Mouse (Mus musculus) heart, adult 9 months (tissue): ENCODE measurements at regions not wholly inside any gene's neighbourhood (a gene's known extent, or its start where the extent isn't known, plus 50 kb on each side); places are given as distances from the start of the nearest gene placed in this dataset.
A peak's percentile ranks its signal among the peaks of the same experiment; 100 is the strongest.

Source experiments
- DNase-seq, 2 experiments: peaks; one replicate each; pipeline ENCODE4 v3.0.0; 2022; ENCODE audit warnings: low spot score in 2 of 2

GRCm38 (mm10) chr5:74943737-74944403, 100.7 kb downstream of the Chic2 start:
- peak; percentile 89 to 92 for DNase-seq

- DNase-seq = no peak
Observed at GRCm38 (mm10) chr5:74941426-74941825, 103.1 kb downstream of the Chic2 start.

- DNase-seq = no peak
Observed at GRCm38 (mm10) chr5:74937416-74937940, 107.1 kb downstream of the Chic2 start.

GRCm38 (mm10) chr5:74936087-74936486, 108.5 kb downstream of the Chic2 start:
- no peak for DNase-seq

GRCm38 (mm10) chr5:74935676-74936075, 108.9 kb downstream of the Chic2 start:
- peak; percentile 54 to 68 for DNase-seq

- DNase-seq = no peak
Observed at GRCm38 (mm10) chr5:74933276-74933675, 111.3 kb downstream of the Chic2 start.

- DNase-seq = no peak
Observed at GRCm38 (mm10) chr5:74932206-74932605, 112.4 kb downstream of the Chic2 start.

- DNase-seq = no peak
Observed at GRCm38 (mm10) chr5:74931765-74932164, 112.8 kb downstream of the Chic2 start.

GRCm38 (mm10) chr5:74927543-74927942, 117.0 kb downstream of the Chic2 start:
- no peak for DNase-seq

- DNase-seq = no peak
Observed at GRCm38 (mm10) chr5:74925769-74926168, 118.8 kb downstream of the Chic2 start.

- peak; percentile 36 to 41 for DNase-seq
Observed at GRCm38 (mm10) chr5:74924031-74924533, 120.5 kb downstream of the Chic2 start.

- DNase-seq = peak; percentile 49
Observed at GRCm38 (mm10) chr5:74923337-74923736, 121.2 kb downstream of the Chic2 start.

- DNase-seq = peak; percentile 31 to 34
Observed at GRCm38 (mm10) chr5:74922881-74923280, 121.7 kb downstream of the Chic2 start.

GRCm38 (mm10) chr5:74920939-74921338, 123.6 kb downstream of the Chic2 start:
- DNase-seq = no peak

GRCm38 (mm10) chr5:74920490-74920889, 124.1 kb downstream of the Chic2 start:
- no peak for DNase-seq

- DNase-seq = peak in 1 of 2 experiments; percentile 18
Observed at GRCm38 (mm10) chr5:74905504-74906061, 139.0 kb downstream of the Chic2 start.

GRCm38 (mm10) chr5:74904927-74905503, 139.6 kb downstream of the Chic2 start:
- DNase-seq = peak; percentile 38 to 47

GRCm38 (mm10) chr5:74904327-74904726, 140.2 kb downstream of the Chic2 start:
- no peak for DNase-seq

GRCm38 (mm10) chr5:74903711-74904110, 140.9 kb downstream of the Chic2 start:
- no peak for DNase-seq

GRCm38 (mm10) chr5:74897133-74897532, 147.4 kb downstream of the Chic2 start:
- peak; percentile 61 to 67 for DNase-seq

- DNase-seq = no peak
Observed at GRCm38 (mm10) chr5:74893276-74893675, 151.3 kb downstream of the Chic2 start.

GRCm38 (mm10) chr5:74891541-74891940, 153.0 kb downstream of the Chic2 start:
- no peak for DNase-seq

- DNase-seq = peak in 1 of 2 experiments; percentile 13
Observed at GRCm38 (mm10) chr5:74888934-74889333, 155.6 kb downstream of the Chic2 start.
